Mouse (Mus musculus): ENCODE results near the gene Snx21. TPM values are rescaled to one million over a fixed set of nuclear protein-coding genes. Genes with fewer than 3 reads are reported as not detected.

The Snx21 gene
- total RNA-seq, 1 experiment = 7.0 TPM

DNA sequence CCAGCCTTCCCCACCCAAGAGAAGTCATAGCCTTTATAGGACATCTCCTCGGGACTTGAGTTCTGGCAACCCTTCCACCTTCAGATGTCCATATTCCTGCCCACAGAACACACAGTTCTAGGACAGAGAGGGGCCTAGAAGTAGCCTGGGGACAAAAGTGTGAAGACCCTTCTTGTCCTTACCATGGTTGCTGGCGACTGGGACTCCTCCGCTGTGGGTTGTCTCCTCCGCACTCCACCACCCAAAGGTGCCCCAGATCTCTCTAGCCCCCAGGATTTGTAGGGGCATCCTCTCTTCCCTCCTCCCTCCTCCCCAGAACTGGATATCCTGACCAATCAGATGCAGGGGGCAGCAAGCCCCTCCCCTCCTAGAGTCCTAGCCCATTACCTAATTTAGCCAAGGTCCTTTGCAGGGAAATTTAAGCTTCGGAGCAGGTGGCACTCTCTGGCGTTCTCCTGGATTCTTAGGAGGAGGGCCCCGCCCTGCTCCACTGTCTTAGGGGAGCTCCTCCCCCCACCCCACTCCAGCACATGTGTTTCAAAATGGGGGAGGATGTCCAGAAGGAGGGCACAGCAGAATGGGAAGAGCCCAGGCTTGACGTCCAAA lies 6.0 kb upstream of the Snx21 start, which contains the start of gene Tnnc2:
Tnnc2 (minus strand) TSS at position 487 of the 606 bp plus-strand sequence.
- Histone ChIP-seq H3K36me3 (ENCODE audit: control insufficient read depth, insufficient read depth, low read length, poor library complexity, severe bottlenecking) (no peaks in the 10 kb centered on the region), H3K9me3 (ENCODE audit: control insufficient read depth, insufficient read depth, low read depth, low read length) (no peaks in the 10 kb centered on the region), H3K4me3 (ENCODE audit: insufficient read depth in 1 of 2, low read depth in 1 of 2, low read length in 2 of 2, poor library complexity in 1 of 2, severe bottlenecking in 1 of 2) (no peak within 1 kb of the TSS), H3K4me1 (ENCODE audit: control insufficient read depth in 2 of 2, insufficient read depth in 2 of 2, low read length in 2 of 2, poor library complexity in 1 of 2) (peaks cover 0 to 10% of the 10 kb centered on the region in 2 experiments; a peak in 1 of 4 replicates), H3K9ac (ENCODE audit: insufficient read depth, low read depth, low read length, poor library complexity, severe bottlenecking) (no peak within 1 kb of the TSS), H3K27ac (ENCODE audit: insufficient read depth, low read depth, low read length, poor library complexity, severe bottlenecking) (no peak within 1 kb of the TSS)
- DNase-seq (ENCODE audit: low read depth, low spot score) = no peak
- in situ Hi-C loops (cut with MboI; ENCODE audit: low sequenced_read_pairs in 2 of 2, unreplicated experiment in 2 of 2) = no loop called here
- no peak for TF ChIP-seq HCFC1 (IDR thresholded peaks at IDR 0.05; ENCODE audit: borderline replicate concordance, insufficient read depth, low read length)
- TF ChIP-seq MAFK (IDR thresholded peaks at IDR 0.05; ENCODE audit: insufficient read depth, low read depth, low read length) = no peak
- no peak for TF ChIP-seq ZC3H11A (IDR thresholded peaks at IDR 0.05; ENCODE audit: borderline replicate concordance, low read depth, low read length)
- TF ChIP-seq ZNF384 (IDR thresholded peaks at IDR 0.05; ENCODE audit: low read depth, low read length) = no peak
- TF ChIP-seq CHD2 (IDR thresholded peaks at IDR 0.05; ENCODE audit: low read depth, low read length) = no peak

DNA sequence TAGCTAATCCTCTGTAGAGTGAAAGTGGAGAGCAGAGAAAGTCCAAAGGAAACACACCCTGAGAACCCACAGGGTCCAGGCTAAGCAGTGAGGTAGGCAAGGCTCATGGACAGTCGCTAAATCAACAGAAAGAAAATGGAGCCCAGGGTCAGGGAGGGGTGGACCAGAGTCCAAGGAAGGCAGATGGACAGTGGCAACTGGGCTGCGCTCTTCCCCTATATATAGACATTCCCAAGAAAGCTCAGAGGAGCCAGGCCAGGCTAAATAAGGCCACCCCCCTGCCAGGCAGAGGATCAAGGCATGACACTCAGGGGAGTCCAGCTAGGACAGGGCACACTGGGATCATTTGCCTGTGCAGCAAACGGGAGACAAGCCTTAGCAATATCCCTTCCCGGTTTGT lies 3.7 kb upstream of the Snx21 start:
- Histone ChIP-seq H3K9ac (ENCODE audit: insufficient read depth, low read depth, low read length, poor library complexity, severe bottlenecking) (no peak overlapping the region), H3K4me1 (ENCODE audit: control insufficient read depth in 2 of 2, insufficient read depth in 2 of 2, low read length in 2 of 2, poor library complexity in 1 of 2) (peaks cover 0 to 11% of the 10 kb centered on the region in 2 experiments; a peak in 2 of 4 replicates), H3K36me3 (ENCODE audit: control insufficient read depth, insufficient read depth, low read length, poor library complexity, severe bottlenecking) (no peaks in the 10 kb centered on the region), H3K4me3 (ENCODE audit: insufficient read depth in 1 of 2, low read depth in 1 of 2, low read length in 2 of 2, poor library complexity in 1 of 2, severe bottlenecking in 1 of 2) (no peak overlapping the region), H3K9me3 (ENCODE audit: control insufficient read depth, insufficient read depth, low read depth, low read length) (no peaks in the 10 kb centered on the region), H3K27ac (ENCODE audit: insufficient read depth, low read depth, low read length, poor library complexity, severe bottlenecking) (no peak overlapping the region)
- in situ Hi-C loops (cut with MboI; ENCODE audit: low sequenced_read_pairs in 2 of 2, unreplicated experiment in 2 of 2) = no loop called here
- TF ChIP-seq ZNF384 (IDR thresholded peaks at IDR 0.05; ENCODE audit: low read depth, low read length) (no peak), ZC3H11A (IDR thresholded peaks at IDR 0.05; ENCODE audit: borderline replicate concordance, low read depth, low read length) (no peak), CHD2 (IDR thresholded peaks at IDR 0.05; ENCODE audit: low read depth, low read length) (no peak), HCFC1 (IDR thresholded peaks at IDR 0.05; ENCODE audit: borderline replicate concordance, insufficient read depth, low read length) (no peak), MAFK (IDR thresholded peaks at IDR 0.05; ENCODE audit: insufficient read depth, low read depth, low read length) (no peak)
- DNase-seq (ENCODE audit: low read depth, low spot score) = no peak

DNA sequence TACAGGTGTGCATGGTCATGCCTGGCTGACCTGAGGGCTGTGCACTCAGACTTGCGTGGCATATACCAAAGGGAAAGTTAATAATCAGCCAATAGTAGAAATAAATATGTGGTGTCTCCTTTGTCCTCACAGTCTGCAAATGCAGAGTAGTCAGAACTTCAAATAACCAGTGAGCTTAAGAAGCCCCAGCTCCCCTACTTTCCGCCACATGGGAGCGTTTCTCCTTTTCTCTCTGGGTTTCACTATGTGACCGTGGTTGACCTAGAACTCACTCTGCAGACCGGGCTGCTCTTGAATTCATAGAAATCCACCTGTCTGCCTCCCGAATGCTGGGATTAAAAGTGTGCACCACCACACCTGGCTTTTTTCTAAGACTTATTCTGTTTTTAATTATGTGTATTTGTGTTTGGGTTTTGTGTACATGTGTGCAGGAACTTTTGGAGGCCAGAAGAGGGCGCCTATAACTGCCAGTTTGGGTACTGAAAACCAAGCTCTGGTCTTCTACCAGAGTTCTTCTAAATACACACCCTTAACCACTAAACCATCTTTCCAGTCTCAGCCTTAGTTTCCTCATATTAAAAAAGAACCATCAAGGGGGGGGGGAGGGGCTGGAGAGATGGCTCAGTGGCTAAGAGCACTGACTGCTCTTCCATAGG lies 1.6 kb upstream of the Snx21 start:
- TF ChIP-seq ZNF384 (IDR thresholded peaks at IDR 0.05; ENCODE audit: low read depth, low read length) (no peak), MAFK (IDR thresholded peaks at IDR 0.05; ENCODE audit: insufficient read depth, low read depth, low read length) (no peak)
- in situ Hi-C loops (cut with MboI; ENCODE audit: low sequenced_read_pairs in 2 of 2, unreplicated experiment in 2 of 2) = no loop called here
- DNase-seq (ENCODE audit: low read depth, low spot score) = no peak

DNA sequence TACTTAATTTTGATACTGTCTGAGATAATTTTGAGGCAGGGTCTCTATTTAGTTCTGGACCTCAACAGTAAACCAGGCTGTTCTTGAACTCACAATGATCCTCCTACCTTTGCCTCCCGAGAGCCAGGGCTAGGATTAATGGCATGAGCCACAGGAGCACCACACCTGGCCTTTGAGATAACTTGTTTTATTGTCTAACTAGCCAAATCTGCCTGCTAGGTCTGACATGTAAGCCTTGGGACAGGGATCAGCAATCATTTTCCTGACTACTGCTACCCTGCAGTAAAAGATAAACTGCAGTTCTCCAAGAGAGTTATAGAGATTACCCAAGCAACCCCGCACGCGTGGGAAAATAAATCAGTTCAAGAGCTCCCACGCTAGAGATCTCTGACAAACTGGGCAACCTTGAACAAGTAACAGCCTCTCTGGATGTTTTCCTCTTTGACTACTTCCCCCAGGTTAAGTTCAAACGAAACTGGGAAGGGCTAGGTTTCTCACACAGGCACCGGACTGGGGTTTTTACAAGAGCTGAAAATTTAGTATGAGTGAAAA lies 678 bp upstream of the Snx21 start:
- H3K27ac ChIP-seq (ENCODE audit: insufficient read depth, low read depth, low read length, poor library complexity, severe bottlenecking) = no peak overlapping the region
- TF ChIP-seq ZC3H11A (IDR thresholded peaks at IDR 0.05; ENCODE audit: borderline replicate concordance, low read depth, low read length) = no peak
- TF ChIP-seq MAFK (IDR thresholded peaks at IDR 0.05; ENCODE audit: insufficient read depth, low read depth, low read length) = no peak
- no peak for TF ChIP-seq ZNF384 (IDR thresholded peaks at IDR 0.05; ENCODE audit: low read depth, low read length)
- TF ChIP-seq HCFC1 (IDR thresholded peaks at IDR 0.05; ENCODE audit: borderline replicate concordance, insufficient read depth, low read length) = no peak
- no peak for TF ChIP-seq CHD2 (IDR thresholded peaks at IDR 0.05; ENCODE audit: low read depth, low read length)
- no peak overlapping the region for H3K9ac ChIP-seq (ENCODE audit: insufficient read depth, low read depth, low read length, poor library complexity, severe bottlenecking)
- H3K4me3 ChIP-seq (ENCODE audit: insufficient read depth in 1 of 2, low read depth in 1 of 2, low read length in 2 of 2, poor library complexity in 1 of 2, severe bottlenecking in 1 of 2) = peak overlapping the region; percentile 74 to 90; a peak in 3 of 4 replicates
- in situ Hi-C loops (cut with MboI; ENCODE audit: low sequenced_read_pairs in 2 of 2, unreplicated experiment in 2 of 2) = no loop called here
- no peaks in the 10 kb centered on the region for H3K9me3 ChIP-seq (ENCODE audit: control insufficient read depth, insufficient read depth, low read depth, low read length)
- no peak for DNase-seq (ENCODE audit: low read depth, low spot score)
- peaks cover 5 to 21% of the 10 kb centered on the region in 2 experiments for H3K4me1 ChIP-seq (ENCODE audit: control insufficient read depth in 2 of 2, insufficient read depth in 2 of 2, low read length in 2 of 2, poor library complexity in 1 of 2)
- H3K36me3 ChIP-seq (ENCODE audit: control insufficient read depth, insufficient read depth, low read length, poor library complexity, severe bottlenecking) = no peaks in the 10 kb centered on the region; the same call in 1 of the 2 replicates

More for the DNA sequence above, 1.6 kb upstream of the Snx21 start:
- Histone ChIP-seq H3K4me3 (ENCODE audit: insufficient read depth in 1 of 2, low read depth in 1 of 2, low read length in 2 of 2, poor library complexity in 1 of 2, severe bottlenecking in 1 of 2) (no peak overlapping the region), H3K36me3 (ENCODE audit: control insufficient read depth, insufficient read depth, low read length, poor library complexity, severe bottlenecking) (no peaks in the 10 kb centered on the region; the same call in 1 of the 2 replicates), H3K27ac (ENCODE audit: insufficient read depth, low read depth, low read length, poor library complexity, severe bottlenecking) (no peak overlapping the region), H3K9me3 (ENCODE audit: control insufficient read depth, insufficient read depth, low read depth, low read length) (no peaks in the 10 kb centered on the region), H3K9ac (ENCODE audit: insufficient read depth, low read depth, low read length, poor library complexity, severe bottlenecking) (no peak overlapping the region), H3K4me1 (ENCODE audit: control insufficient read depth in 2 of 2, insufficient read depth in 2 of 2, low read length in 2 of 2, poor library complexity in 1 of 2) (peaks cover 4 to 19% of the 10 kb centered on the region in 2 experiments)
